Mouse (Mus musculus) embryonic fibroblast, embryonic 13.5 days (primary cell): ENCODE data around the gene Lzic.

Experiments
- CTCF ChIP-seq: IDR thresholded peaks from 2 replicates; pipeline ENCODE4 v1.5.1; 2011; ENCODE audit warnings: mild to moderate bottlenecking, control low read depth, low read length, moderate library complexity, borderline replicate concordance; ENCODE audit not compliant: insufficient read depth
- POLR2A ChIP-seq: IDR thresholded peaks from 2 replicates; pipeline ENCODE4 v1.6.1; 2011; ENCODE audit warnings: low read depth, mild to moderate bottlenecking, control low read depth, low read length, moderate library complexity

- TF ChIP-seq CTCF (no peak), POLR2A (no peak)
Measured at GRCm38 (mm10) chr4:149458526-149458925, 26.5 kb upstream of the Lzic start.
